ENCODE assay signal across 10 mouse cellular contexts in genomic region chr8:49035519-49035918, GRCm38 (mm10).
DNase-seq lines count a peak whose midpoint lies in the region.
"Had no signal": no experiment of that assay in that cellular context is flagged by ENCODE, and none has a peak within 500 bp of the region (broad histone marks: within the 10 kb centered on the region; RNA-seq: fewer than 3 reads in every experiment).

No protein-coding gene starts in this region.

- no peaks in the 10 kb centered on the region for H3K9me3 ChIP-seq in limb, embryonic 10.5 days (replicated peaks)
- H3K9me3 ChIP-seq: embryonic facial prominence, embryonic 12.5 days had no signal

- no peaks in the 10 kb centered on the region for H3K36me3 ChIP-seq in limb, embryonic 10.5 days
- H3K36me3 ChIP-seq: embryonic facial prominence, embryonic 12.5 days; liver, embryonic 13.5 days had no signal

- H3K4me3 ChIP-seq in limb, embryonic 10.5 days = no peak overlapping the region
- H3K4me3 ChIP-seq: embryonic facial prominence, embryonic 12.5 days; liver, embryonic 13.5 days had no signal

- peaks cover 8% of the 10 kb centered on the region; the same call in 1 of the 2 replicates for H3K27me3 ChIP-seq in limb, embryonic 10.5 days (ENCODE audit: low read depth, poor library complexity, severe bottlenecking)
- H3K27me3 ChIP-seq: embryonic facial prominence, embryonic 12.5 days; liver, embryonic 13.5 days had no signal

- peak; percentile 47 to 56 for DNase-seq in cerebellum, postnatal 10 days
- no peak for DNase-seq in cerebellum, adult 9-11 months
- DNase-seq in ovary, postnatal 36 days (ENCODE audit: low spot score) = peak; percentile 7
- DNase-seq in ovary, adult 18-20 months (ENCODE audit: low spot score) = no peak
- DNase-seq in hindlimb bud, embryonic 11.5 days (ENCODE audit: extremely low spot score, low read depth, low spot score) = peak; percentile 47
- DNase-seq in limb, embryonic 10.5 days (ENCODE audit: low spot score) = peak; percentile 54
- no peak for DNase-seq in B cell, adult 2 months
- DNase-seq in lung, postnatal 36 days = no peak
- DNase-seq: liver, embryonic 13.5 days had no signal

- no peak overlapping the region for H3K27ac ChIP-seq in limb, embryonic 10.5 days
- H3K27ac ChIP-seq: embryonic facial prominence, embryonic 12.5 days; liver, embryonic 13.5 days had no signal

- 35% methylated on average over 8 of the region's 8 CpGs for WGBS in limb, embryonic 10.5 days

- H3K4me1 ChIP-seq in limb, embryonic 10.5 days = 0 out of 2 replicates have a peak, but pooled peaks cover 3% of the 10 kb centered on the region
- H3K4me1 ChIP-seq: embryonic facial prominence, embryonic 12.5 days; liver, embryonic 13.5 days had no signal

Comparison
In these comparisons a context has a peak if more than half of its experiments do, and no peak if none do; other contexts are left out.
1. DNase-seq: peak in cerebellum, postnatal 10 days (2 of 2), ovary, postnatal 36 days (single experiment), hindlimb bud, embryonic 11.5 days (single experiment) and limb, embryonic 10.5 days (single experiment); none in cerebellum, adult 9-11 months (single experiment), ovary, adult 18-20 months (single experiment), B cell, adult 2 months (0 of 2) and lung, postnatal 36 days (single experiment).